Mouse (Mus musculus) forebrain, embryonic 10.5 days (tissue): Measurements from ENCODE around the gene C130032M10Rik. TPM values are rescaled to one million over a fixed set of nuclear protein-coding genes. Genes with fewer than 3 reads are reported as not detected.

Experiments used
- DNase-seq: peaks from one replicate; pipeline ENCODE4 v3.0.0-alpha.2; 2017; ENCODE audit warnings: low spot score; ENCODE audit errors: extremely low spot score
- H3K27ac ChIP-seq: fragments of 300-500 bp; sonication (generic); 2 replicates; pipeline ENCODE4 v1.5.1; 2016; ENCODE audit warnings: mild to moderate bottlenecking
- H3K27me3 ChIP-seq: fragments of 300-500 bp; sonication (generic); 2 replicates; pipeline ENCODE4 v1.6.1; 2016; ENCODE audit warnings: mild to moderate bottlenecking; ENCODE audit not compliant: poor library complexity, severe bottlenecking
- H3K36me3 ChIP-seq: fragments of 300-500 bp; sonication (generic); replicated peaks from 2 replicates; pipeline ENCODE4 v1.6.1; 2016; ENCODE audit warnings: mild to moderate bottlenecking, moderate library complexity
- H3K4me1 ChIP-seq: fragments of 300-500 bp; sonication (generic); 2 replicates; pipeline ENCODE4 v1.6.1; 2016
- H3K4me3 ChIP-seq: fragments of 300-500 bp; sonication (generic); 2 replicates; pipeline ENCODE4 v1.5.1; 2016; ENCODE audit warnings: mild to moderate bottlenecking, moderate library complexity
- H3K9me3 ChIP-seq: fragments of 300-500 bp; sonication (generic); 2 replicates; pipeline ENCODE4 v1.6.1; 2016; ENCODE audit warnings: mild to moderate bottlenecking, moderate library complexity
- WGBS: fragments of 180-500 bp; shearing (Covaris S2); methylation state at CpG from one replicate; pipeline ENCODE4 v1.1.7; 2016; 5-methylcytosine and 5-hydroxymethylcytosine counted together
- polyA plus RNA-seq: library from polyadenylated mRNA; unstranded; fragments of >200 nt; fragmentation: Nextera tagmentation; extraction: Ambion mirVana; gene quantifications from 2 replicates; pipeline ENCODE4 v1.2.1, GENCODE M21; 2016

Gene C130032M10Rik
- polyA plus RNA-seq, 1 experiment from 2014 or later, result 1.2 TPM

DNA sequence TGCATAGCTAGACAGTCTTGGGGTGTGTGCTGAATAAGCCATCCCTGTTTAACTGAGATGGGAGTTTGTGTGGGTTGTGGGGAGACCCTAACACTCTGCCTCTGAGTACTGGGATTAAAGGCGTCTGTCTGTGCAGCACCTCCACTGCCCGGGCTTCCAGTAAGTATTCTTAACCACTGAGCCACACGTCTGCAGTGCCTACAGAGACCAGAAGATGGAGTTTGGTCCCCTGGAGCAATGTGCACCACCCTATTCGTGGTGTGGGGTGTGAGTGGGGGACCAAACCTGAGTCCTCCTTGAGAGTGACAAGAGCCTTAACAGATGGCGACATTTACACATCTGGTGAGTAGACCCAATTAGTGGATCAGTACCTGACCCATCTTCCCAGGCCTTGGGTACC, 6.5 kb downstream of the C130032M10Rik start:
- no peak for DNase-seq
- Histone ChIP-seq H3K9me3 (no peaks in the 10 kb centered on the region), H3K27ac (no peak overlapping the region), H3K4me1 (peaks cover 48% of the 10 kb centered on the region), H3K4me3 (no peak overlapping the region), H3K36me3 (peaks cover 51% of the 10 kb centered on the region), H3K27me3 (no peaks in the 10 kb centered on the region)
- 66% methylated on average over 5 of the region's 5 CpGs for WGBS

DNA sequence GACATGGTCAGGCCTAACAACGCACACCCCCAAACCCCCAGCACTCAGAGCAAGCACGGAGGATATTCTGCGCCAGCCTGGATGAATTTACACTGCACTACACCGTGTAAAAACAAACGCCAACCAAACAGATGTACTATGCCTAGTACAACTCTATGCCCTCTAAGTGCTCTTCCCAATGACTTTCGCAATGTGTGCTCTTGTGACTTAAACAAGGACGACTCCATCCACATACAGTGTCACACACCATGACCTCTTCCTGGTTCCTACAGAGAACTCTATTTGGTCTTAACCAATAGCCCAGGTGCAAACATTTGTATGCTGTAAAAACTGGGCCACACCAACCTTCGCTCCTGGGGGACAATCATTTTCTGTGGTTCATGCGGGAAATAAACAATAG, 7.0 kb downstream of the C130032M10Rik start:
- peaks cover 52% of the 10 kb centered on the region for H3K4me1 ChIP-seq

DNA sequence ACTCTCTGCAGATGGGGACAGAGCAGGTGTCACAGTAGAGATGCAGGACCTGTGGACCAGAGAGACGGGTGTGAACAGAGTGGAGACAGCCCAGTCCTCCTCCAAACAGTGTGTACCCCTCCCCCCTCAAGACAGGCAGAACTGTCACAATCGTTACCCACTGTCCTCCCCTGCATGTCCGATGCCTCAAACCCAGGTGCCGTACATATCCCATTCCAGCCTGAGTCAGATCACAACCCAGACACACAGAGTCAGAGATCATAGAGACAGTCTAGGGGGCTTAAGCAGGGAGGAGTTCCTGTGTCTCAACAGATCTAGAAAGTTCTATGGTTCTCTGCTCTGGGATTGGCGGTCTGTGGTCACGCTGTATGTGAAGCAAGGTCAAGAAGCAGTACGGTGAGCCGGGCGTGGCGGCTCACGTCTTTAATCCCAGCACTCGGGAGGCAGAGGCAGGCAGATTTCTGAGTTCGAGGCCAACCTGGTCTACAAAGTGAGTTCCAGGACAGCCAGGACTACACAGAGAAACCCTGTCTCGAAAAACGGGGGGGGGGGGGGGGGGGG, 9.7 kb downstream of the C130032M10Rik start:
- peaks cover 63% of the 10 kb centered on the region for H3K4me1 ChIP-seq
- H3K9me3 ChIP-seq, result no peaks in the 10 kb centered on the region
- H3K36me3 ChIP-seq, result peaks cover 33% of the 10 kb centered on the region
- H3K27me3 ChIP-seq, result no peaks in the 10 kb centered on the region
- no peak for DNase-seq
- no peak overlapping the region for H3K4me3 ChIP-seq
- WGBS, result 82% methylated on average over 15 of the region's 15 CpGs
- H3K27ac ChIP-seq, result peak overlapping the region; percentile 89

More for the DNA sequence above, 7.0 kb downstream of the C130032M10Rik start:
- Histone ChIP-seq H3K9me3 (no peaks in the 10 kb centered on the region), H3K4me3 (no peak overlapping the region), H3K36me3 (peaks cover 47% of the 10 kb centered on the region), H3K27me3 (no peaks in the 10 kb centered on the region), H3K27ac (no peak overlapping the region)
- 92% methylated on average over 9 of the region's 9 CpGs for WGBS
- no peak for DNase-seq

DNA sequence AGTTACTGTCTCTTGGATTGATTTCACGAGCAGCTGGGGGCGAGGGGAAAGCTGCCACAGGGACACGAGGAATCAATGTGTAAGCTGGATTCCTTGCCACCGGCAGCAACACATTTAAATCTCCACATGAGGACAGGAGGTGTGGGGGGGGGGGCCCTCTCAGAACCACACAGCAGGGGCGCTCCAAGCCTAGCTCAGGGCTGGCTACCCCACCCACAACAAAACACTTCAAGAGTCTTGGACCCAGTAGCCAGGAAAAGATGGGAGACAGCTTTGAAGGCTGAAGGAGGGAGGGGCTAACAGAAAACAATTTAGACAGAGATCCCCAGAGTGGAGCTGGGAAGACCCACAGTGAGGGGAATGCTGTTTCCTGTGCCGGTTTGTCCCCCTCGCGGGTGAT, 10.4 kb downstream of the C130032M10Rik start:
- peak overlapping the region; percentile 34 for H3K4me3 ChIP-seq
- H3K4me1 ChIP-seq, result peaks cover 70% of the 10 kb centered on the region
- H3K27ac ChIP-seq, result peak overlapping the region; percentile 89
- DNase-seq, result no peak
- WGBS, result 5% methylated on average over 8 of the region's 8 CpGs
- H3K36me3 ChIP-seq, result peaks cover 33% of the 10 kb centered on the region
- H3K27me3 ChIP-seq, result no peaks in the 10 kb centered on the region
- H3K9me3 ChIP-seq, result no peaks in the 10 kb centered on the region

DNA sequence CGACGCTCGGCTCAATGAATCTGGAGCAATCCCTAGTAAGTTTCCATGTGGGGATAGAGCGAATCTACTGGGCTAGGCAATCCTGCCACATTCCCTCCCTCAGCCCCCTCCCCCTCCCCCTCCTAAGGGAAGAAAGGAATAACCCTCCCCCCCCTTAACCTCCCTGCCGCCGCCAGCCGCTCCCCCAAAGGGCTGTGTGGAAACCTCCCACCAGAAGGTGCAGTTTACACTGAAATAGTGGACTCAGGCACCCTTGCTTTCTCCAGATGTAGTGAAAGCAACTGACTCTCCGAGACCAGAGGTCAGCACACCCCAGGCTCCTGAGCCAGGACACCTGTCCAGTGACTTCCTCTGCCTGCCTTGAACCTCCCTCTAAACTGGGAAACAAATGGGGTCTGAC, 11.1 kb downstream of the C130032M10Rik start:
- 3% methylated on average over 8 of the region's 8 CpGs for WGBS
- H3K4me3 ChIP-seq, result peak overlapping the region; percentile 34
- DNase-seq, result no peak
- H3K27ac ChIP-seq, result peak overlapping the region; percentile 89
- peaks cover 77% of the 10 kb centered on the region for H3K4me1 ChIP-seq
- peaks cover 33% of the 10 kb centered on the region for H3K36me3 ChIP-seq
- H3K9me3 ChIP-seq, result no peaks in the 10 kb centered on the region
- no peaks in the 10 kb centered on the region for H3K27me3 ChIP-seq

DNA sequence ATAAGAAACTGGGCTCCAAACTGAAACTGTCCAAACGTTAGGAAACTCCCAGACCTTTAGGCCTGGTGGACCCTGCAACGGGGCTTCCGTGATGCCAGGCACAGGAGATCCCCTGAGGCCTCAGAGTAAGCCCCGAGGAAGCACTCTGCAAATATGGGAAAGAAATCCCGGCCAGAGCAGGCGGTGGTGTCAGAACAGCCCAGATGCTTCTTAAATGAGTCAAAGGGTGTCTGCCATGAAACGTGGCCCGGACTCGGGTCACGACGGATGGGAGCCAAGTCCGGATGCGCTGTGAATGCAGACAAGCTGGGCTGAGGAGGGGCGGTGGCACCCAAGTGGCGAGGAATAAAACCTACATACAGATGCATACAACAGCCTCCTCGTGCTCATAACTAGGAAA, 11.6 kb downstream of the C130032M10Rik start:
- under 1% methylated on average over 16 of the region's 16 CpGs for WGBS
- Histone ChIP-seq H3K4me1 (peaks cover 82% of the 10 kb centered on the region), H3K4me3 (peak overlapping the region; percentile 34), H3K27ac (peak overlapping the region; percentile 89), H3K36me3 (peaks cover 31% of the 10 kb centered on the region), H3K9me3 (no peaks in the 10 kb centered on the region), H3K27me3 (no peaks in the 10 kb centered on the region)
- peak; percentile 82 for DNase-seq

DNA sequence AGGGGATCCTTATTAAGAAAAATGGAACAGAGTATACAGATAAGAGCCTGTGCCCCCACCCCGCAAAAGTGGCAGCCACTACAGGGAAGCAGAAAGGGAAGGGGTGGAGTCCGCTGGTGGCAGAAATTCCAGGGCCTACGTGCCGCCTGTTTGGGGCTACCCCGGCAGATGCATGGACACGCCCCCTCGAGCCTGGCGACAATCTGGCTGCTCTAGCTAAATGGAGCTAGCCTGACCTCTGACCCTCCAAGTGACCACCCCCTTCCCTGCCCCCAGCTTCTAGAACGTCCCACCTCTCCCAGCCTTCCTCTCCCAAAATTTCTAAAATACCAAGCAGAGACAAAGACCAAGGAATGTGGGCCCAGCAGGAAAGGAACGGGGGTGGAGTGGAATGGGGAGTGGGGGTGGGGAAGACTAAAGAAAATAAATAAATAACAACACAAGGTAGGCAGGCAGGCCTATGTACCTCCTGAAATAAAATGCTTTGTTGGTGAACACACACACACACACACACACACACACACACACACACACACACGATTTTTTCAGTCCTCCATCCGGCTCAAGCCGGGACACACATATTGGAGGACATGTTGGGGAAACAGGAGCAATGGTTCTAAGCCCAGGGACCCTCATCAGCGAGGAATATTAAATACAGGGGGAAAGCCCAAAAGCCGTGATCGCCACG, 12.6 kb downstream of the C130032M10Rik start:
- H3K36me3 ChIP-seq, result peaks cover 21% of the 10 kb centered on the region
- DNase-seq, result peak; percentile 87
- H3K4me3 ChIP-seq, result peak overlapping the region; percentile 26
- no peaks in the 10 kb centered on the region for H3K9me3 ChIP-seq
- H3K4me1 ChIP-seq, result peaks cover 92% of the 10 kb centered on the region
- 3% methylated on average over 17 of the region's 17 CpGs for WGBS
- H3K27ac ChIP-seq, result peak overlapping the region; percentile 89
- H3K27me3 ChIP-seq, result no peaks in the 10 kb centered on the region

DNA sequence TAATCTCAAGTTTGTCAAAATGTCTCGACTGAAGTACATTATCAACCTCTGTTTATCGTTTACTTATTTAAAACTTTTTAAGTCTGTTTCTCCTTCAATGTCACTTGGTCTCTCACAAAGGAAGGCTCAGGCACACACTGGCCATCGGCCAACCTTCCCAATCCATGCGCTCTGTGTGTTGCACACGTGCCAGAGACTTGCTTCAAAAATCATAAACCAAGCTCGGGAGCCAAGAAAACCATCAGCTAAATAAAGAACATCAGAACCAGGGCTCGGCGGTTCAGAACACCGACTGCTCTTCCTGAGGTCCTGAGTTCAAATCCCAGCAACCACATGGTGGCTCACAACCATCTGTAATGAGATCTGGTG, 13.2 kb downstream of the C130032M10Rik start:
- H3K27me3 ChIP-seq, result no peaks in the 10 kb centered on the region
- DNase-seq, result no peak
- peaks cover 92% of the 10 kb centered on the region for H3K4me1 ChIP-seq
- H3K9me3 ChIP-seq, result no peaks in the 10 kb centered on the region
- H3K27ac ChIP-seq, result peak overlapping the region; percentile 89
- whole genome bisulfite sequencing, result 46% methylated on average over 9 of the region's 9 CpGs
- H3K36me3 ChIP-seq, result peaks cover 15% of the 10 kb centered on the region
- H3K4me3 ChIP-seq, result peak overlapping the region; percentile 26; the same call in 1 of the 2 replicates

DNA sequence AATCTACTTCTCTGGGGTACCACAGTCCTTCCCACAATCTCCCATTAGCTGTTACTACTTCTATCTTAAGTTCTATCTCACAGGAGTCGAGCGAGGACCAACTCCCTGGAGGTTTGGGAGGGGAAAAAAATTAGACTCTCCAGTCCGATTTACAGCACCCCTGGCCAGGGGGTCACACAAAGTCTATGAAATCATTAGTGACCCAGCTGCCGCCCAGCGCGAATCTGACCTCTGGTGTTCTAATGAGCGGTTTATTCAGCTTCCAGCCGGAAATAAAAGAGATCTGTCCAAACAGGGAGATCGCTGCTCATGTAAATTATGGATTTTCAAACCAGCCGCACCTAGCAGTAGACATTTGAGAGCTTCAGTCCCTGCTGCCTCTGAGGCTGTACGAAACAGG, 15.8 kb downstream of the C130032M10Rik start:
- peaks cover 94% of the 10 kb centered on the region for H3K4me1 ChIP-seq
- H3K4me3 ChIP-seq, result no peak overlapping the region
- peak overlapping the region; percentile 68 for H3K27ac ChIP-seq
- H3K36me3 ChIP-seq, result no peaks in the 10 kb centered on the region
- H3K27me3 ChIP-seq, result no peaks in the 10 kb centered on the region
- WGBS, result 38% methylated on average over 11 of the region's 11 CpGs
- no peak for DNase-seq
- no peaks in the 10 kb centered on the region for H3K9me3 ChIP-seq

DNA sequence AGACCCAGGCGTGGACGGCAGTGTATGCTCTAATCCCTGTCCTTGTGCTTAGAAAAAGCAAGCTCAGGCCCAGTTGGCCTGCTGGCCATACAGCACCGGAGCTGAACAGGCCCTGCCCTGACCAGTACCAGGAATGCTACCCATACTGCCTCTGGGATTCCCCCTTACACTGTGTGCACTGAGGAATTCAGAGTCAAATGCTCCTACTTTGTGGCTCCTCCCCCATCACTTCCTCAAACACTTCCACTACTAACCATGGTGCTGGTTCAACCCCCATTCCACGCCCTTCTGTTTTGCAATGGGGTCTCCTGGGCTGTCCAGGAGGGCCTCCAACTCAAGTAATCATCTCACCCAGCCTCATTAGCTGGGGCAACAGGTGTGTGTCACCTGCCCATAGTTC, 18.4 kb downstream of the C130032M10Rik start:
- Histone ChIP-seq H3K4me1 (peaks cover 94% of the 10 kb centered on the region), H3K27ac (peak overlapping the region; percentile 60; the same call in 1 of the 2 replicates), H3K36me3 (no peaks in the 10 kb centered on the region), H3K27me3 (no peaks in the 10 kb centered on the region), H3K9me3 (no peaks in the 10 kb centered on the region), H3K4me3 (no peak overlapping the region)
- 71% methylated on average over 4 of the region's 4 CpGs for WGBS
- no peak for DNase-seq

DNA sequence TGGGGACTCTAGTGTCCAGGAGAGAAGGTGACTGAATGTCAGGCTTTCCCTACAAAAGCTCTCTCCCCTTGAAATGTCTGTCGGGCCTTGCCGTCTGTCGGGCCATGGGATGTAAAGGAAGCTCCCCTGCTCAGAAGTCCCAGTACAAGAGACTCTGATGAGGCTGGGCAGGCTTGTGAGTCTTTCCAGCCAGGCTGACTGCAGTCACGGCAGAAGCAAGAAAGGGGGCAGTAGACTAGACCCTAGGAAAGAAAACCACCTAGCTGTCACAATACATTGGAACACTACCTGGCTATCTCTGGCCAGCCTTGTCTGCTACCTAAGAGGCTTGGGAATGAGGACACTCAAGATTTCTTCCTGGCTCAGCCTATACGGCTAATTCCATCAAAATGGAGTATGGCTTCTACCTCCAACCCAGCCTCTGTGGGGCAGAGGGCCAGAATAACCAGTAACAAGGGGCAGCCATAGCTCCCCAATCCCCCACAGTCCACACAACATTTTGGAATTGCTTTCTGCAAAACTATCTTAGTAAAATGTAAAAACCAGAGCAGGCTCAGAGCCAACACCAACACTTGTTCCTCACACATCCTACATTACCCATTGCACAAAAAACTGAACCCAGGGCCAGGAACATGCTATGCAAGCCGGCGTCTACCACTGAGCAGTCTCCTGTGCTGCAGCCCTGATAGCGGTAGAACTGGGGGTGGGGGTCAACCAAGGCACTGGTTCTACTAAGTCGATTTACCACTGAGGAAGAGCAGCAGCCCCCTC, 19.4 kb downstream of the C130032M10Rik start:
- H3K4me3 ChIP-seq, result no peak overlapping the region
- 82% methylated on average over 9 of the region's 9 CpGs for WGBS
- H3K36me3 ChIP-seq, result no peaks in the 10 kb centered on the region
- no peaks in the 10 kb centered on the region for H3K9me3 ChIP-seq
- peak overlapping the region; percentile 48; the same call in 1 of the 2 replicates for H3K27ac ChIP-seq
- H3K27me3 ChIP-seq, result no peaks in the 10 kb centered on the region
- no peak for DNase-seq
- H3K4me1 ChIP-seq, result peaks cover 92% of the 10 kb centered on the region

DNA sequence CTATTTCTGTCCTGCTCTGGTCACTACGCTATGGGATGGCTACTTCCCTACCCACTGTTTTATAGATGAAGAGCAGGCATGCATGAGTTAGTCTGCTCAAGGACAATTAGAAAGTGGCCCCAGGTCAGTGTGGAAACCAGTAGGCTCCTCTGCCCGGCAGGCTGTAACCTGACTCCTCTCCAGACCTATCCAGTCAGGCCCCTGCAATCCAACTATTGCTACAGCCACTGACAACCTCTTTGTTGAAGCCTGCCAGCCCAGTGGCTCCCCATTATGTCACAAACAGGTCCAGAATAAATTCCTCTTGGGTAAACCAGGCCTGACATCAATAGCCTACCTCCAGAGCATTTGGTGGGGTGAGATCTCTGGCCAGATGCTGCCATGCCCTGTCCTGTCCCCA, 21.1 kb downstream of the C130032M10Rik start:
- no peaks in the 10 kb centered on the region for H3K27me3 ChIP-seq

More for the DNA sequence above, 21.1 kb downstream of the C130032M10Rik start:
- Histone ChIP-seq H3K9me3 (no peaks in the 10 kb centered on the region), H3K27ac (peak overlapping the region; percentile 84), H3K36me3 (peaks cover 12% of the 10 kb centered on the region), H3K4me3 (peak overlapping the region; percentile 32), H3K4me1 (peaks cover 90% of the 10 kb centered on the region)
- peak; percentile 68 for DNase-seq
- 6% methylated on average over 2 of the region's 2 CpGs for WGBS
